Mouse (Mus musculus) limb, embryonic 13.5 days (tissue): ENCODE data around the gene Tmem102. TPM values are rescaled to one million over a fixed set of nuclear protein-coding genes. Genes with fewer than 3 reads are reported as not detected.

Experiments used
- ATAC-seq: fragments of 200-750 bp; cut with Nextera tagmentation; 2 replicates; pipeline ENCODE4 v1.8.0; 2017; ENCODE audit warnings: low read depth, moderate number of reproducible peaks, moderate TSS enrichment; ENCODE audit not compliant: low FRiP score
- H3K27ac ChIP-seq: fragments of 300-500 bp; sonication (generic); 2 replicates; pipeline ENCODE4 v1.5.1; 2015; ENCODE audit warnings: inconsistent platforms, mild to moderate bottlenecking, moderate library complexity
- H3K27me3 ChIP-seq: fragments of 300-500 bp; sonication (generic); 2 replicates; pipeline ENCODE4 v1.6.1; 2015; ENCODE audit warnings: mild to moderate bottlenecking, inconsistent platforms
- H3K36me3 ChIP-seq: fragments of 300-500 bp; sonication (generic); 2 replicates; pipeline ENCODE4 v1.6.1; 2015; ENCODE audit warnings: inconsistent platforms, mild to moderate bottlenecking, moderate library complexity
- H3K4me1 ChIP-seq: fragments of 300-500 bp; sonication (generic); 2 replicates; pipeline ENCODE4 v1.6.1; 2015; ENCODE audit warnings: inconsistent platforms
- H3K4me2 ChIP-seq: fragments of 300-500 bp; sonication (generic); replicated peaks from 2 replicates; pipeline ENCODE4 v1.6.1; 2015; ENCODE audit warnings: inconsistent platforms, mild to moderate bottlenecking, moderate library complexity
- H3K4me3 ChIP-seq: fragments of 300-500 bp; sonication (generic); 2 replicates; pipeline ENCODE4 v1.5.1; 2015; ENCODE audit warnings: moderate library complexity, mild to moderate bottlenecking, inconsistent platforms
- H3K9ac ChIP-seq: fragments of 300-500 bp; sonication (generic); 2 replicates; pipeline ENCODE4 v1.6.1; 2015; ENCODE audit warnings: mild to moderate bottlenecking, inconsistent platforms
- H3K9me3 ChIP-seq: fragments of 300-500 bp; sonication (generic); 2 replicates; pipeline ENCODE4 v1.6.1; 2016; ENCODE audit warnings: inconsistent platforms
- WGBS: fragments of 180-500 bp; shearing (Covaris S2); methylation state at CpG from one replicate; pipeline ENCODE4 v1.1.7; 2015; 5-methylcytosine and 5-hydroxymethylcytosine counted together
- polyA plus RNA-seq: library from polyadenylated mRNA; unstranded; fragments of >200 nt; fragmentation: Nextera tagmentation; extraction: Ambion mirVana; gene quantifications from 2 replicates; pipeline ENCODE4 v1.2.1, GENCODE M21; 2015

The Tmem102 gene
- polyA plus RNA-seq, 1 experiment from 2014 or later = 2.6 TPM

- WGBS = 28% methylated on average over 12 of the region's 12 CpGs
- H3K27me3 ChIP-seq = peaks cover 91% of the 10 kb centered on the region
- H3K27ac ChIP-seq = no peak overlapping the region
- H3K4me2 ChIP-seq = peak overlapping the region; percentile 92
- H3K36me3 ChIP-seq = no peaks in the 10 kb centered on the region
- H3K9ac ChIP-seq = 0 out of 2 replicates have a peak overlapping the region, but pooled peaks have one; percentile 25
- peak overlapping the region; percentile 57 for H3K4me3 ChIP-seq
- no peak for ATAC-seq
- H3K9me3 ChIP-seq = no peaks in the 10 kb centered on the region
- peaks cover 69% of the 10 kb centered on the region for H3K4me1 ChIP-seq
Measured at GRCm38 (mm10) chr11:69799394-69800137, 5.9 kb downstream of the Tmem102 start.

- Histone ChIP-seq H3K27ac (no peak overlapping the region), H3K36me3 (no peaks in the 10 kb centered on the region), H3K4me1 (peaks cover 52% of the 10 kb centered on the region), H3K4me3 (no peak overlapping the region), H3K27me3 (peaks cover 88% of the 10 kb centered on the region), H3K9me3 (no peaks in the 10 kb centered on the region), H3K9ac (no peak overlapping the region), H3K4me2 (no peak overlapping the region)
- no peak for ATAC-seq
- 62% methylated on average over 7 of the region's 7 CpGs for WGBS
Measured at GRCm38 (mm10) chr11:69797924-69798323, 7.5 kb downstream of the Tmem102 start.

- under 1% methylated on average over 13 of the region's 13 CpGs for WGBS
- H3K9ac ChIP-seq = peak overlapping the region; percentile 66
- H3K4me1 ChIP-seq = peaks cover 33% of the 10 kb centered on the region
- H3K27ac ChIP-seq = 0 out of 2 replicates have a peak overlapping the region, but pooled peaks have one; percentile 56
- H3K27me3 ChIP-seq = peaks cover 70% of the 10 kb centered on the region
- H3K9me3 ChIP-seq = no peaks in the 10 kb centered on the region
- H3K4me3 ChIP-seq = peak overlapping the region; percentile 54
- peak overlapping the region; percentile 90 for H3K4me2 ChIP-seq
- H3K36me3 ChIP-seq = no peaks in the 10 kb centered on the region
- ATAC-seq = no peak
Measured at GRCm38 (mm10) chr11:69795983-69796435, 9.4 kb downstream of the Tmem102 start.

- Histone ChIP-seq H3K27ac (peak within 1 kb of the TSS; percentile 56; the same call in 1 of the 2 replicates), H3K4me1 (peaks cover 27% of the 10 kb centered on the region), H3K4me2 (peak within 1 kb of the TSS; percentile 90), H3K4me3 (peak within 1 kb of the TSS; percentile 54), H3K36me3 (no peaks in the 10 kb centered on the region), H3K9ac (peak within 1 kb of the TSS; percentile 66), H3K9me3 (no peaks in the 10 kb centered on the region), H3K27me3 (peaks cover 69% of the 10 kb centered on the region)
- peak; percentile 97 for ATAC-seq
- 2% methylated on average over 52 of the region's 52 CpGs for WGBS
Measured at GRCm38 (mm10) chr11:69795168-69795982, 10.0 kb downstream of the Tmem102 start, which contains the start of gene Chrnb1. Gene Chrnb1, minus strand, starts transcription at chr11:69795943.

DNA sequence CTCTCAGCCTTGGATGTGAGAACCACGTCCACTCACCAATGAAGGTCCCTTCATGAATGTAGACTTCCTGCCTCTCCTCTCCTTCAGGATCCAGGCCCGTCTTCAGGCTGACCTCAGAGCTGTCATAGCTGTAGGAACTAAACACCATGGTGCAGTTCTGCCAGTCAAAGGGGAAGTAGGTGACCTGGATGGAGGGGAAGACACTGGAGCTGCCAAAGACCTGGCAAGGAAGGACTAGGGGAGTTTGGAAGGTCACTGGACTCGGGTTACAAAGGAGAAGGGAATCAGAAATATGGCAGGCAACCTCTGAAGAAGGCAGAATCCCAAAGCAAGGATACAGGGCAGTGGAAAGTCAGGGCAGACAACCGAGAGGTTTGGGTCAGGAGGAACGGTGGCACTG, 12.0 kb downstream of the Tmem102 start:
- Histone ChIP-seq H3K4me3 (no peak overlapping the region), H3K4me1 (peaks cover 11% of the 10 kb centered on the region), H3K27ac (no peak overlapping the region), H3K9me3 (no peaks in the 10 kb centered on the region), H3K4me2 (no peak overlapping the region), H3K36me3 (no peaks in the 10 kb centered on the region), H3K9ac (no peak overlapping the region), H3K27me3 (peaks cover 49% of the 10 kb centered on the region)
- no peak for ATAC-seq
- WGBS = 58% methylated on average over 5 of the region's 5 CpGs

- Histone ChIP-seq H3K27ac (no peak overlapping the region), H3K9me3 (no peaks in the 10 kb centered on the region), H3K4me3 (no peak overlapping the region), H3K9ac (no peak overlapping the region), H3K4me1 (peaks cover 11% of the 10 kb centered on the region), H3K27me3 (peaks cover 30% of the 10 kb centered on the region), H3K36me3 (no peaks in the 10 kb centered on the region), H3K4me2 (no peak overlapping the region)
- ATAC-seq = no peak
- 72% methylated on average over 5 of the region's 5 CpGs for WGBS
Measured at GRCm38 (mm10) chr11:69791420-69791819, 14.0 kb downstream of the Tmem102 start.

- Histone ChIP-seq H3K27ac (no peak overlapping the region), H3K4me1 (0 out of 2 replicates have a peak, but pooled peaks cover 4% of the 10 kb centered on the region), H3K27me3 (peaks cover 13% of the 10 kb centered on the region), H3K4me3 (no peak overlapping the region), H3K4me2 (no peak overlapping the region), H3K9me3 (no peaks in the 10 kb centered on the region), H3K9ac (no peak overlapping the region), H3K36me3 (no peaks in the 10 kb centered on the region)
- WGBS = 59% methylated on average over 5 of the region's 5 CpGs
- ATAC-seq = no peak
Measured at GRCm38 (mm10) chr11:69789431-69789830, 16.0 kb downstream of the Tmem102 start.

- H3K4me3 ChIP-seq = no peak overlapping the region
- 0 out of 2 replicates have a peak, but pooled peaks cover 4% of the 10 kb centered on the region for H3K4me1 ChIP-seq
- no peaks in the 10 kb centered on the region for H3K36me3 ChIP-seq
- no peak overlapping the region for H3K27ac ChIP-seq
- H3K9me3 ChIP-seq = no peaks in the 10 kb centered on the region
- H3K4me2 ChIP-seq = no peak overlapping the region
- WGBS = 87% methylated on average over 5 of the region's 5 CpGs
- no peak for ATAC-seq
- peaks cover under 1% of the 10 kb centered on the region; the same call in 1 of the 2 replicates for H3K27me3 ChIP-seq
- no peak overlapping the region for H3K9ac ChIP-seq
Measured at GRCm38 (mm10) chr11:69787306-69787705, 18.1 kb downstream of the Tmem102 start.

DNA sequence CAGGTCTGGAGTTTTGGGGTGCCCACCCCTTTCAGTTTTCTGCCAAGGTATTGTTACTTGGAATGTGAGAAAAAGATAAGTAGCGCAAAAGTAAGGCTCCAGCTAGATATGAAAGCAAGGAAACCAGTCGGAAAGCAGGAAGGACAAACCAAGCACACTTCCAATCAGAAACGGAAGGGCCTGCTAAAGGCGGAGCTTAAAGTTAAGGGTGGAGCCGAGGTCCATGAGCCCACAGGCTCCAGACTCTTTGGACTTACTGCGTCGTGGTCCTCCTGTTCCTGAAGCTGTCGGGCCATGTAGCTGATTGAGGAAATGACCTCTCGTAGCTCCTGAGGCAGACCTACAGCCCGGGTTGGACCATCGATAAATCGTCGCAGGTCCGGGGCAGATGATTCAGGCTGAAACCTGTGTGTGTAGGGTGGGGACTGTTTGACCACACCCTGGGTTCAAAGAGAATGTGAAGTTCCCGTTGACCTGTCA, 20.6 kb downstream of the Tmem102 start:
- peaks cover 8% of the 10 kb centered on the region; the same call in 1 of the 2 replicates for H3K27me3 ChIP-seq
- H3K4me1 ChIP-seq = 0 out of 2 replicates have a peak, but pooled peaks cover 4% of the 10 kb centered on the region
- H3K27ac ChIP-seq = no peak overlapping the region
- no peaks in the 10 kb centered on the region for H3K36me3 ChIP-seq
- no peak for ATAC-seq
- H3K4me3 ChIP-seq = peak overlapping the region; percentile 17
- 29% methylated on average over 15 of the region's 15 CpGs for WGBS
- peak overlapping the region; percentile 42 for H3K4me2 ChIP-seq
- H3K9ac ChIP-seq = no peak overlapping the region
- H3K9me3 ChIP-seq = no peaks in the 10 kb centered on the region

GRCm38 (mm10) chr11:69781828-69782227, 23.6 kb downstream of the Tmem102 start:
- Histone ChIP-seq H3K36me3 (peaks cover 14% of the 10 kb centered on the region), H3K27ac (no peak overlapping the region), H3K9ac (no peak overlapping the region), H3K4me3 (no peak overlapping the region), H3K4me1 (peaks cover 18% of the 10 kb centered on the region), H3K9me3 (no peaks in the 10 kb centered on the region), H3K27me3 (peaks cover 36% of the 10 kb centered on the region), H3K4me2 (no peak overlapping the region)
- 31% methylated on average over 4 of the region's 4 CpGs for WGBS
- ATAC-seq = no peak

- H3K27me3 ChIP-seq = peaks cover 48% of the 10 kb centered on the region
- peaks cover 14% of the 10 kb centered on the region for H3K4me1 ChIP-seq
- peaks cover 32% of the 10 kb centered on the region for H3K36me3 ChIP-seq
- H3K4me2 ChIP-seq = no peak overlapping the region
- H3K9me3 ChIP-seq = no peaks in the 10 kb centered on the region
- no peak overlapping the region for H3K4me3 ChIP-seq
- 37% methylated on average over 7 of the region's 7 CpGs for WGBS
- no peak overlapping the region for H3K27ac ChIP-seq
- ATAC-seq = no peak
- H3K9ac ChIP-seq = no peak overlapping the region
Measured at GRCm38 (mm10) chr11:69778985-69779384, 26.4 kb downstream of the Tmem102 start.
